Mouse (Mus musculus): Measurements from ENCODE around the gene Kcnj8. TPM values are rescaled to one million over a fixed set of nuclear protein-coding genes. Genes with fewer than 3 reads are reported as not detected.

Gene Kcnj8
- total and polyA plus RNA-seq, 3 experiments, result not detected

GRCm38 (mm10) chr6:142564746-142565145, 6.7 kb downstream of the Kcnj8 start:
- no peak overlapping the region for H3K4me3 ChIP-seq (ENCODE audit: control insufficient read depth in 1 of 2, insufficient read depth in 1 of 2, low read depth in 2 of 2, low read length in 2 of 2)
- H3K4me1 ChIP-seq (ENCODE audit: control insufficient read depth in 1 of 2, insufficient read depth in 2 of 2, low read length in 2 of 2), result no peaks in the 10 kb centered on the region
- no peaks in the 10 kb centered on the region for H3K79me2 ChIP-seq (ENCODE audit: control insufficient read depth, insufficient read depth, low read length, poor library complexity)
- no peaks in the 10 kb centered on the region for H3K27me3 ChIP-seq (ENCODE audit: control insufficient read depth in 1 of 2, insufficient read depth in 2 of 2, low read length in 2 of 2)
- H3K36me3 ChIP-seq (ENCODE audit: control insufficient read depth in 1 of 2, insufficient read depth in 2 of 2, low read length in 2 of 2), result no peaks in the 10 kb centered on the region
- no peak overlapping the region for H3K9ac ChIP-seq (ENCODE audit: control insufficient read depth, low read depth, low read length, poor library complexity, severe bottlenecking)
- no peak for DNase-seq (ENCODE audit: low read depth, low spot score)
- no peaks in the 10 kb centered on the region for H3K9me3 ChIP-seq (replicated peaks; ENCODE audit: insufficient read depth, low read length)
- no peak for TF ChIP-seq ELF1 (IDR thresholded peaks at IDR 0.05; ENCODE audit: low read depth, low read length)
- TF ChIP-seq JUND (IDR thresholded peaks at IDR 0.05; ENCODE audit: low read depth, low read length), result no peak
- no peak for TF ChIP-seq TBP (IDR thresholded peaks at IDR 0.05; ENCODE audit: low read depth, low read length)
- TF ChIP-seq MYB (IDR thresholded peaks at IDR 0.05; ENCODE audit: low read depth, low read length), result no peak
- no peak for TF ChIP-seq CHD2 (IDR thresholded peaks at IDR 0.05; ENCODE audit: low read length)
- TF ChIP-seq UBTF (IDR thresholded peaks at IDR 0.05; ENCODE audit: borderline replicate concordance, insufficient read depth, low read depth, low read length), result no peak
- no peak for TF ChIP-seq HCFC1 (IDR thresholded peaks at IDR 0.05; ENCODE audit: low read depth, low read length)
- no peak for TF ChIP-seq CTCF (IDR thresholded peaks at IDR 0.05 in 2 of 3, conservative IDR thresholded peaks at IDR 0.05 in 1 of 3; ENCODE audit: control insufficient read depth in 1 of 3, insufficient read depth in 1 of 3, low read depth in 2 of 3, low read length in 3 of 3, poor library complexity in 1 of 3, severe bottlenecking in 1 of 3)
- TF ChIP-seq USF2 (IDR thresholded peaks at IDR 0.05; ENCODE audit: borderline replicate concordance in 1 of 2, insufficient read depth in 1 of 2, low read depth in 1 of 2, low read length in 2 of 2), result no peak
- TF ChIP-seq ETS1 (IDR thresholded peaks at IDR 0.05; ENCODE audit: low read depth, low read length), result no peak
- TF ChIP-seq MAZ (IDR thresholded peaks at IDR 0.05; ENCODE audit: low read depth, low read length), result no peak
- no peak overlapping the region for H3K27ac ChIP-seq (ENCODE audit: control insufficient read depth, low read depth, low read length)

- H3K4me1 ChIP-seq (ENCODE audit: control insufficient read depth in 1 of 2, insufficient read depth in 2 of 2, low read length in 2 of 2), result no peaks in the 10 kb centered on the region
- no peaks in the 10 kb centered on the region for H3K27me3 ChIP-seq (ENCODE audit: control insufficient read depth in 1 of 2, insufficient read depth in 2 of 2, low read length in 2 of 2)
- DNase-seq (ENCODE audit: low read depth, low spot score), result no peak
- H3K9me3 ChIP-seq (replicated peaks; ENCODE audit: insufficient read depth, low read length), result no peaks in the 10 kb centered on the region
- H3K36me3 ChIP-seq (ENCODE audit: control insufficient read depth in 1 of 2, insufficient read depth in 2 of 2, low read length in 2 of 2), result no peaks in the 10 kb centered on the region
- H3K4me3 ChIP-seq (ENCODE audit: control insufficient read depth in 1 of 2, insufficient read depth in 1 of 2, low read depth in 2 of 2, low read length in 2 of 2), result no peak overlapping the region
- no peaks in the 10 kb centered on the region for H3K79me2 ChIP-seq (ENCODE audit: control insufficient read depth, insufficient read depth, low read length, poor library complexity)
- H3K27ac ChIP-seq (ENCODE audit: control insufficient read depth, low read depth, low read length), result no peak overlapping the region
- TF ChIP-seq MYB (IDR thresholded peaks at IDR 0.05; ENCODE audit: low read depth, low read length) (no peak), POLR2A (IDR thresholded peaks at IDR 0.05; ENCODE audit: control insufficient read depth in 1 of 2, insufficient read depth in 1 of 2, low read depth in 1 of 2, low read length in 2 of 2, poor library complexity in 1 of 2) (no peak), CHD1 (IDR thresholded peaks at IDR 0.05; ENCODE audit: low read depth, low read length) (no peak), ETS1 (IDR thresholded peaks at IDR 0.05; ENCODE audit: low read depth, low read length) (no peak), MAFK (IDR thresholded peaks at IDR 0.05; ENCODE audit: borderline replicate concordance, low read depth, low read length) (no peak), MAZ (IDR thresholded peaks at IDR 0.05; ENCODE audit: low read depth, low read length) (no peak), JUND (IDR thresholded peaks at IDR 0.05; ENCODE audit: low read depth, low read length) (no peak), KAT2A (conservative IDR thresholded peaks at IDR 0.05; ENCODE audit: low read depth, low read length) (no peak), MAX (IDR thresholded peaks at IDR 0.05; ENCODE audit: low read length) (no peak), GABPA (IDR thresholded peaks at IDR 0.05; ENCODE audit: low read depth, low read length) (no peak), ZKSCAN1 (IDR thresholded peaks at IDR 0.05; ENCODE audit: low read depth, low read length) (no peak), POLR2AphosphoS2 (IDR thresholded peaks at IDR 0.05; ENCODE audit: low read length) (no peak)
- H3K9ac ChIP-seq (ENCODE audit: control insufficient read depth, low read depth, low read length, poor library complexity, severe bottlenecking), result no peak overlapping the region
Measured at GRCm38 (mm10) chr6:142561151-142561550, 10.3 kb downstream of the Kcnj8 start.

All from MEL (cell line).